Mouse (Mus musculus) heart, postnatal 10 days (tissue): ENCODE results near the gene Inhbb. TPM values are rescaled to one million over a fixed set of nuclear protein-coding genes. Genes with fewer than 3 reads are reported as not detected.

Experiments
- DNase-seq, 2 experiments: peaks; one replicate each; pipeline ENCODE4 v3.0.0; 2021
- intact Hi-C: fragments of 180-260 bp; cut with DNase I; formaldehyde crosslinking; loops from one replicate; pipeline ENCODE4 v1.15.1; 2025
- total RNA-seq, 2 experiments: library from RNA; stranded (reverse); gene quantifications; 2 replicates each; pipeline ENCODE4 v1.2.3; 2021

The Inhbb gene
- total RNA-seq, 2 experiments from 2014 or later, result 1.1 to 1.2 TPM

DNA sequence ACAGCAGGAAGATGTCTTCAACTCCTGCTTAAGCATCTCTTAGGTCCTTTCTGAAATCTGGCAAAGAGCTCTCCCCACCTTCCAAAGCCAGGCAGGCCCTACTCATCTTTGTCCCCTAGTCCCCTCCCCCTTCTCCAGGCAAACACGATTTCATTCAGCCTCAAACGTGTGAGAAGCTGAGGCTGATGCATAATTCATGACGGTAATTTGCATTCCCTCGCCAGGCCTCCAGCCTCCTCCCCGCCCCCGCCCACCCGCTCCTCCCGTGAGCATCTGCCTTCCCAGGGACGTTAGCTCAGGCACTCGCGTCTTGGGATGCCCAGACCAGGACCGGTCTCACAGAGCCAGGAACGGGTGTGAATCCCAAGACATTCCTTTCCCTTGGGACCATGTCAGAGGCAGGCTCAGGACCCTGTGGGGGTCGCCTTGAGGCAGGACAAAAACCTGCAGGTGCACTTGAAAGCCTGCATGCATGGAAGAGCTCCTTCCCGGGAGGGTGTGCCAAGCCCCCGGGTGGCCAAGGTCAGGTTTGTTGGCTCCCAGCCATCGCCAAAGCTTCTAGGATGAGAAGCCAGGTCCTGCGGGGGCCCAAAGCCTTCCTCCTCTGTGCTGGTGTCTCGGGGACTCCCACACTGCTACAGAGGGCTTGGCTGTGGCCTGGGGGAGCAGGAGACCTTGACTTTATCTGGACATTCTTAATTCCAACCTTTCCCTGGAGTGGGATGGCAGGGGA, 33.2 kb downstream of the Inhbb start:
- DNase-seq, result no peak
- intact Hi-C loops, result no loop called here

DNA sequence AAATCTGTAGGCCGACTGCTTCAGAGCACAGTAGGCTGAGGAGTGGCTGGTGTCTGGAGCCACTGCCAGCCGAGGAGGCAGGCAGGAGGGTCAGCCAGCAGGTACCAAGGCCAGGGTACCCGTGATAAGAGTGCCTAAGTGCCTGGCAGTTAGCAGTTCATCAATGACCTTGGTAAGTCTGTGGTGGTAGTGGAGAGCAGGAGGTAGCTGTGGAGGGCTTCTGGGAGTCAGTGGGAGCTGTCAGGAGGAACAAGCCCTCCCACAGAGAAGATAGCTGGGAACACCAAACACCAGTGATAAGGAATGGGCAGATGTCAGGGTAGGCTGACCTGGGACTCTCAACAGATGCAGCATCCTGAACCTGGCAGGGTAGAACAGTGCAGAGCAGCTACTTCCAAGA, 35.7 kb downstream of the Inhbb start:
- DNase-seq, result no peak
- intact Hi-C loops, result no loop called here

DNA sequence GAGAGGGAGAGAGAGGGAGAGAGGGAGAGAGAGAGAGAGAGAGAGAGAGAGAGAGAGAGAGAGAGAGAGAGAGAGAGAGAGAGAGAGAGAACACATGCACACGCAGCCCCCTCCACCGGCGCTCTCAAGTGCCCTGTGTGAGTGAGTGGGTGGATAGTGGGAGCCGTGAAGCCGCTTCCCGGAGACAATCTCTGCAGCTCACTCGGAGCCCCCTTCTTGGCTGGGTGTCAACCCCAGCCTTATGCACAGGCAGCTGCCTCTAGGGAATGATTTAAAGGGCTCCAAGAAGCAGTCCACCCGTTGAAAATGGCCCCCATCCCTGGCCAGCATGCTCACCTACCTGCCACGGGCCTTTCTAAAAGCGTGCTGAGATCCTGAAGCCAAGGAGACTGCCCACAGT, 38.1 kb downstream of the Inhbb start:
- DNase-seq, result no peak
- intact Hi-C loops, result no loop called here

DNA sequence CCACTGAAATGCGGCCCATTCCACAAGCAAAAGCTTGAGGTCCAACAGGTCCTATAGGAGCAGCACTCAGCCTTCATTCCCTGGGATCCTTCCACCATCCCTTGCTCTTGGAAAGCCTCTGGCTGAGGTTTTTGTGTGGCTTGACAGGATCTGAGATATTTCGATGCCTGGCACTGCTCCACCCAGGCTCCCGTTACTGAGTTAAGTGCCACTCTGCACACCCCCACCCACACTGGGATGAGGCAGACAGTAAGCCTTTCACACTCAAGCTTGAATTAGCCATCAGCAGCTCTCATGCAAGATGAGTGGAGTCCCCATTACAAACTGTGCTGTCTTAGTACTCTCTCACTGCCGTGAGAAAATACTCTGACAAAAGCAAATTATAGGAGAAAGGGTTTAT, 41.4 kb downstream of the Inhbb start:
- no peak for DNase-seq
- intact Hi-C loops, result no loop called here

DNA sequence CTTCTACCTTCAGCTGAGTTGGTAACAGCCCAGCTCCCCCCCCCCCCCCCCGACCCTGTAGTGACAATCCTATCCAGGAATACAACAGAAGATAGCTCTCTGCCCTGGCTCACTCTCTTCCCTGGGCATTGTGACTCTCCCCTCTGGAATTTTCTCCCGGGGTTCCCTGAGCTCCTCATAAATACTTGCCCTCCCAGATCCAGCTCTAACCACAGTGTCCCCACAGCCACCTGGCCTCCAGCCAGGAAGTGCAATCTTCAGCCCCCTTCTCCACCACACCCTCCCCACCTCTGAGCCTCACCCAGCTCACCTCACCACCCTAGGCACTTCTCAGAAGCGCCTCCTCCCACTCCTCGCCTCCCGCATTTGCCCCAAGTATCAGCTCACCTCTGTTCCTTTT, 46.7 kb downstream of the Inhbb start:
- no peak for DNase-seq
- intact Hi-C loops, result no loop called here

DNA sequence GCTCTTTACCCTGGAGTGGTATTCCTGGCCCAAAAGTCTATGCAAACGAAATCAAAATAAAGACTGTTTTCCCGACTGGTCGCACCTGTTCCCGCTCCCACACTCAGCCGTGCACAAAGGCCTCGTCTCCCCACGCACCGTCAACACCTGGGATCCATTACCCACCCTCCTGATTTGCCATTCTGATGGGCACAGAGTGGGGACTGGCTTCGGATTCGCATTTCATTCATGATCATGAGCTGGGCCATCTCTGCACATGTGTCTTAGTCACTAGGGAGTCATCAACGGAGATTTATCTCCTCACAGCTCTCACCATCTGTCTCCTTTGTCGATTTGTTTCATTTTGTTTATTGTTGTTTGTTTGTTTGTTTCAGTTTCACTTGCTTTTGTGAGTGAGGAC, 54.5 kb downstream of the Inhbb start:
- DNase-seq, result no peak
- intact Hi-C loops, result no loop called here

DNA sequence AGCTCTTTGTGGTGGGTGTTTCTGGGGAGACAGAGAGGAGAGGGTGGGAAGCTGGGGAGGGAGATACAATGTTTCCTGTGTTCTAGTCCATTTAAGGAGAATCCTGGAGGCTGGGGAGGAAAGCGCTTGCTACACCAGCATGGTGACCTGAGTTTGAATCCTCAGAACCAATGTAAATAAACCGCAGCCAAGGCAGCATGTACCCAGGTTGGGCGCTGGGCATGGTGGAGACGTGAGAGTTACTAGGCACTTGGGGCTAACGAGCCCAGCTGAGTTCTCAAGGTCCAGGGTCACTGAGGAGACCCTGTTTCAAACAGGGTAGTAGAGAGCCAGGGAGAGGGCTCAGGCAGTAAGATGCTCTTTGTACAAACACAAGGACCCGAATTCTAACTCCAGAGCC, 55.7 kb downstream of the Inhbb start:
- intact Hi-C loops, result no loop called here
- DNase-seq, result no peak

Other genes starting within 250 kb of the Inhbb start
- 10 to 100 TPM; 48.8 to 56.6 TPM for gene Ralb, start 82.5 kb upstream of the Inhbb start, total RNA-seq
- gene Tmem185b, start 103.9 kb upstream of the Inhbb start, total RNA-seq, result 10 to 100 TPM; 16.3 to 19.8 TPM
- gene Epb41l5, start 226.8 kb upstream of the Inhbb start, total RNA-seq, result 1 to 10 TPM; 4.1 to 4.2 TPM